Mouse (Mus musculus) small intestine, adult 2 months (tissue): ENCODE measurements around the gene Cd6.

Experiments
- CTCF ChIP-seq: fragments of 200-500 bp; IDR thresholded peaks from 2 replicates; pipeline ENCODE4 v1.5.1; 2012; ENCODE audit warnings: low read depth, mild to moderate bottlenecking, control low read depth, inconsistent platforms, low read length, moderate library complexity, mixed read lengths; ENCODE audit not compliant: insufficient replicate concordance, insufficient read length; ENCODE audit errors: extremely low read depth
- POLR2A ChIP-seq: fragments of 200-500 bp; IDR thresholded peaks from 2 replicates; pipeline ENCODE4 v1.6.1; 2012; ENCODE audit warnings: low read depth, mild to moderate bottlenecking, control low read depth, inconsistent platforms, low read length, moderate library complexity

DNA sequence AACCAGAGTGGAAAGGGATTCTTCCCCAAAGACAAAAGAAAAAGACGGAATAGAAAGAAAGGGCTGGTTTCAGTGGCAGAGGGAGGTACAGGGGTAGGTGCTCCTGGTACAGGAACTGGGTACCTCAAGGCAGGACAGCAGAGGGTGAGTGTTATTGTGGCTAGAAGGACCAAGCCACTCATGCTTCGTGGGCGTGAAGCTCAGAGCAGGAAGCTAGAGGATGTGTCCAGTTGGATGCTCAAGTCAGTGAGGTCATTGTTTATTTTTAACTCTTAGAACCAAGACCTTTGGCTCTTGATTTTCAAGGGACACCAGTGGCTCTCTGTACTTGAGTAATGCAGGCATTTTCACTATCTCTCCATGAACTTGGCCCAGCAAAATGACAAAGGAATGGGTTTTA, 2.2 kb upstream of the Cd6 start:
- TF ChIP-seq CTCF (no peak), POLR2A (no peak)
